Mouse (Mus musculus): ENCODE results near the gene Hnrnpa1. TPM values are rescaled to one million over a fixed set of nuclear protein-coding genes. Genes with fewer than 3 reads are reported as not detected.

Hnrnpa1 gene
- polyA plus RNA-seq (2012; rRNA removed) = 1,022 and 1,097 TPM in 2 replicates

DNA sequence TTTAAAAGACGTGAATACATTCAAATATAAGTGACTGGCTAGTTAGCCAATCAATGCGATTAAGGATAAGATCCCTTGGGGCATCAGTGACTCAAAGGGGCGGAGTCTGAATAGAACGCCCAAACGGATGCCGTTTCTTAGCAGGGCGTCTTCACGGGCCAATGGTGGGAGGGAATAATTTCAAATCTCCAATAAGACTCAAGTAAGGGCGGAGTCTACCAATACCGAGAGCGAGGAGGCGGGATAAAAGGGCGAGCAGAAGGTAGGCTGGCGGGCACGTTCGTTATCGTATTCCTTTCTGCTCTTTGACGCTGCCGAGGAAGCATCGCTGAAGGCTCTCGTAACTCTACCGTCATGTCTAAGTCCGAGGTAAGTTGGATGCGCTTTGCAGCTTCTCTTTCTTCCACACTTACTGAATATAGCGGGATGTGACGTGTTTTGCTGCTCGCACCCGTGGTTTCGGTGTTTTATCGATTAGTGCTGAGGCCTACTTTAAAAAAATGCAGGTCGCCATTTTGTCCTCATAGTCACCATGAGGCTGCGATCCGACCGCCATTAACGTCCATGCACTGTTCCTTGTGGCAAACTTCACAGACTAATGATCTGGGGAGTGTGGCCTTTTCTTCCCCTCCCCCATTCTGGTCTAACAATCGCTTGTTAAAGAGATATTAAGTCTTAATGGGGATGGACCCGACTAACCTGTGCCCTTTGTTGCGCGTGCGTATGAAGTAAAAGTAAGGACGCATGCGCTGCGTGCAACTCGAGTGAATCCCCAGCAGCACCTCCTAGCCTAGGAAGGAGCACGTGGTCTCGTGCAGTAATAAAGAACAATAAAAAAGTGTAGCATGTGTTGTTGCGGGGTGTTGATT, at the start of gene Hnrnpa1:
Hnrnpa1 (plus strand) TSS at position 273 of the 869 bp plus-strand sequence.

DNA sequence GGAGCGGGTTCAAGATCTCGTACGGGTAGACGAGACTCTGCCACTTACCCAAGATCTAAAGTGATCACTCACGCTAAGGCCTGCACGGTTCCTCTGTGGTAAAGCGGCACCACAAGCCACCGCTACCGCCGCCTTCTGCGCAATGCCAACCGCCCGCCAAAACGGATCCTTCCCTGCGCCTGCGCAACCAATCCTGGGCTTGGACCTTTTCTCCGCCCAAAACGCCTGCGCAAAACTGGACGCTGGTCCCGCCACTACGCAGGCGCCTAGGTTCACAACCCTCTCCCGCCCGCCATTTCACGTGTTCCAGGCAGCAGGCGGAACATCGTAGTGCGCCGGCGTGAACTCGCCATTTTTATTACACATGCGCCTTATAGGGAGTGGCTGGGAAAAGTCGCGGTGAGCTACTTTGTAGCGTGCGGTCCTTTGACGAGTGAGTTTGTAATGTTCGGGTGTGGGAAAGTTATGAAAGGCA, 510 bp upstream of the Hnrnpa1 start, which contains the start of gene Cbx5:
Cbx5 (minus strand) TSS at position 132 of the 475 bp plus-strand sequence.

DNA sequence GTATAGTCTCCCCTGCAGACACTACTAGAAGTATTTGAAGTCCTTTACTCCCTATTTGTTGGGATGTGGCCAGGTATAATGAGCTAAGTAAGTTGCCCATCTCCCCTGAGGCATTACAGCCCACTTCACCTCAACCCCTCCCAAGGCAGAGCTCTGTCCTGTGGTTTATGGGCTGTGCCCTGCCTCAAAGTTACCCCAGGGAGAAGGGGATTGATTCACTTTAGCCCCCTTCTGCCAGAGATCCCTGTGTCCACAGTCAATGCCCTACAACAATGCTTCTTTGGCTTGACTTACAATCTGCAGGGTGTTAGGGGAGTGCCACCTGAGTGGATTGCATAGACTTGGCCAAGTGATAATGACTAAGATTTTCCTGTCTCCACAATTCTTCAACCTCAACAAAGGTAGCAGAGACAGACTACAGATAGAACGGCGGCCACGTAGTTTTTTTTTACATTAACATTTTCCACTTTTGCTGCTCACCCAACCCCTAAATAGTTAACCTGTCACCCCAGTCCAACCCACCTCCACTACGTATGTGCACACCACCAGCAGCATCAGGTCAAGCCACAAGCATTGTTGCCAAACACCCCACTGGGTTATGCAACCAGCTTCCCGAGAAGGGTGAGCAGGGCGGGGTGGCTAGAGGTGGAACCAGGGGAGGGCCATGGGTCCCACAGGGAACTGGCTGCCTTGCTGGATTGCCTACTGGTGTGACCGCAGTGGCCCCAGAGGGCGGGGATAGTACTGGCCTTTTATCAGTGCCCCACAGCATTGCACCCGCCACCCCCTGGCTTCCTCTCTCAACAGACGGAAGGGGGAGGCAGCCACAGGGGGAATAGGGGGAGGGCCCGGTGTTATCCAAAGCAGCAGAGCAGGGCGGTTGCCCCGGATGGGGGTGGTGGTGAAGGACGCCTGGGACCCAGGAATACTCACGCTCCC, 17.8 kb downstream of the Hnrnpa1 start, which contains the start of gene Nfe2:
Nfe2 (minus strand) TSS at position 614 of the 939 bp plus-strand sequence.

DNA sequence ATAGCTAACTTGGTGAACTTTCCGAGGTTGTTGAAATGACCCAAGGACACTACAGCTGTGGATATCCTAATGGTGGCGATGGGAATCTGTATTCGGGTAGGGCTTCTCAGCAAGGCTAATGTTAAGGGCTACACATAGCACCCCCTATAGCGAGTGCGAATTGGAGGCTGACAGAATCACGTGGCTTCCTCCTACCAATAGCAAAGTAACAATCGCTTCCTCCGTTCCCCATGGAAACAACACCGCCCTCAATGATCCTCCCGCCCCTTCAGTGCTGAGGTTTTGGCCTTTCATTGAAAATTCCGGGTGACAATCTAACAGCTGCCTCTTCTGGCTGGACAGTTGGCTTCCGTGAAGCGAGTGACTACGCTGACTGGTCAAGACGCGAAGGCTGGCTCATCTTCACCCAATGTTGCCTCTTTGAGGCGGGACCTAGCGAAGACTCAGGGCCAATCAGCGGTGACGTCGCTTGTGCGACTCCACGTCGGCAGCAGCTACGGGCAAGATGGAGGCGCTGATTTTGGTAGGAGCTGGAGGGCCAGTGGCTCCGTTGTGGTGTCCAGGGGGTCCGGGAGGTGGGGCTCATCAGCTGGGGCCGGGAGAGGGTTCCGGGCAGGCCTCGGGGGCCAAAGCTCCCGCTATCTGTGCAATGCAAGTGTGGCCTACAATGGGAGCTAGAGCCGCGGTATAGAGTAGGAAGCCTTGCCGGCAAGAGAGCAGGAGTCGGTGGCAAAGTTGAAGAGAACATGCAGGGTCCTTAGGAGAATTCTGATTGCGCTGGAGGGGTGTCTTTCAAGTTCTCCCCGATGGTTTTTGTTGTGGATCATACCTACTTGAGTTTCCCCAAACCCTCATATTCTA, 32.4 kb downstream of the Hnrnpa1 start, which contains the start of gene Copz1:
Copz1 (plus strand) TSS at position 296 of the 861 bp plus-strand sequence.

Other genes with a start within 250 kb of the Hnrnpa1 start
- not detected in 2 replicates for gene Hoxc8, start 249.8 kb upstream of the Hnrnpa1 start, polyA plus RNA-seq (2012; rRNA removed)
- gene Hoxc6, start 242.2 kb upstream of the Hnrnpa1 start, polyA plus RNA-seq (2012; rRNA removed) = 0.14 TPM in 1 of 2 replicates, not detected in the other
- 0.10 and 0.28 TPM in 2 replicates for gene Hoxc4, start 221.5 kb upstream of the Hnrnpa1 start, polyA plus RNA-seq (2012; rRNA removed)
- gene Smug1, start 73.3 kb upstream of the Hnrnpa1 start, polyA plus RNA-seq (2012; rRNA removed) = 27.0 and 30.0 TPM in 2 replicates
- 86.8 and 91.8 TPM in 2 replicates for gene Cbx5, start 616 bp upstream of the Hnrnpa1 start, polyA plus RNA-seq (2012; rRNA removed)
- 0.25 and 0.32 TPM in 2 replicates for gene Nfe2, start 18.0 kb downstream of the Hnrnpa1 start, polyA plus RNA-seq (2012; rRNA removed)
- 160 and 164 TPM in 2 replicates for gene Copz1, start 32.3 kb downstream of the Hnrnpa1 start, polyA plus RNA-seq (2012; rRNA removed)
- 0.27 and 0.31 TPM in 2 replicates for gene Gpr84, start 70.2 kb downstream of the Hnrnpa1 start, polyA plus RNA-seq (2012; rRNA removed)
- gene Zfp385a, start 99.7 kb downstream of the Hnrnpa1 start, polyA plus RNA-seq (2012; rRNA removed) = 20.7 and 25.0 TPM in 2 replicates
- 5.1 and 6.9 TPM in 2 replicates for gene Itga5, start 126.3 kb downstream of the Hnrnpa1 start, polyA plus RNA-seq (2012; rRNA removed)
- gene Gtsf1, start 190.0 kb downstream of the Hnrnpa1 start, polyA plus RNA-seq (2012; rRNA removed) = 0.15 TPM in 1 of 2 replicates, not detected in the other
- gene Gtsf2, start 208.0 kb downstream of the Hnrnpa1 start, polyA plus RNA-seq (2012; rRNA removed) = 0.25 TPM in 1 of 2 replicates, not detected in the other
- 1.7 and 2.0 TPM in 2 replicates for gene Nckap1l, start 213.4 kb downstream of the Hnrnpa1 start, polyA plus RNA-seq (2012; rRNA removed)